Mouse (Mus musculus) adrenal gland, postnatal 10 days (tissue): ENCODE measurements at regions not wholly inside any gene's neighbourhood (a gene's known extent, or its start where the extent isn't known, plus 50 kb on each side); places are given as distances from the start of the nearest gene placed in this dataset.

Experiments used
- DNase-seq: peaks from one replicate; pipeline ENCODE4 v3.0.0; 2021; ENCODE audit warnings: mixed read lengths

GRCm38 (mm10) chr3:80631391-80631790 is 171.2 kb downstream of the Gria2 start:
- DNase-seq = no peak

- no peak for DNase-seq
Measured at GRCm38 (mm10) chr3:80610414-80610813, 192.2 kb downstream of the Gria2 start.

- DNase-seq = no peak
Measured at GRCm38 (mm10) chr3:80608467-80608866, 194.2 kb downstream of the Gria2 start.

- DNase-seq = no peak
Measured at GRCm38 (mm10) chr3:80607809-80608208, 194.8 kb downstream of the Gria2 start.

- no peak for DNase-seq
Measured at GRCm38 (mm10) chr3:80597549-80597948, 205.1 kb downstream of the Gria2 start.

GRCm38 (mm10) chr3:80567514-80567913 is 235.1 kb downstream of the Gria2 start:
- no peak for DNase-seq

GRCm38 (mm10) chr3:80566236-80566635 is 236.4 kb downstream of the Gria2 start:
- DNase-seq = no peak

- no peak for DNase-seq
Measured at GRCm38 (mm10) chr3:80546151-80546695, 256.4 kb downstream of the Gria2 start.

GRCm38 (mm10) chr3:80543783-80544182 is 258.9 kb downstream of the Gria2 start:
- DNase-seq = no peak

GRCm38 (mm10) chr3:80541382-80541781 is 261.3 kb downstream of the Gria2 start:
- DNase-seq = no peak

- no peak for DNase-seq
Measured at GRCm38 (mm10) chr3:80533706-80534349, 268.8 kb downstream of the Gria2 start.

GRCm38 (mm10) chr3:80514026-80514425 is 288.6 kb downstream of the Gria2 start:
- peak; percentile 48 for DNase-seq

GRCm38 (mm10) chr3:80509185-80509584 is 293.4 kb downstream of the Gria2 start:
- no peak for DNase-seq

- no peak for DNase-seq
Measured at GRCm38 (mm10) chr3:80506701-80507100, 295.9 kb downstream of the Gria2 start.

GRCm38 (mm10) chr3:80501117-80501516 is 301.5 kb downstream of the Gria2 start:
- no peak for DNase-seq

- DNase-seq = no peak
Measured at GRCm38 (mm10) chr3:80496556-80496955, 306.1 kb downstream of the Gria2 start.

GRCm38 (mm10) chr3:80484168-80484833 is 318.3 kb downstream of the Gria2 start:
- DNase-seq = no peak

- DNase-seq = no peak
Measured at GRCm38 (mm10) chr3:80478676-80479075, 324.0 kb downstream of the Gria2 start.

- DNase-seq = peak; percentile 7
Measured at GRCm38 (mm10) chr3:80473686-80474085, 328.9 kb downstream of the Gria2 start.
